Mouse (Mus musculus) lung, embryonic 16.5 days (tissue): ENCODE measurements at regions not wholly inside any gene's neighbourhood (a gene's known extent, or its start where the extent isn't known, plus 50 kb on each side); places are given as distances from the start of the nearest gene placed in this dataset.

Experiments
- ATAC-seq: fragments of 200-750 bp; cut with Nextera tagmentation; 2 replicates; pipeline ENCODE4 v1.8.0; 2017; ENCODE audit warnings: low read depth, mild to moderate bottlenecking, moderate library complexity
- H3K27ac ChIP-seq: fragments of 300-500 bp; sonication (generic); 2 replicates; pipeline ENCODE4 v1.5.1; 2014; ENCODE audit warnings: mild to moderate bottlenecking, control low read depth, low read length
- H3K27me3 ChIP-seq: fragments of 300-500 bp; sonication (generic); 2 replicates; pipeline ENCODE4 v1.6.1; 2014; ENCODE audit warnings: low read depth, low read length, mixed read lengths; ENCODE audit not compliant: control insufficient read depth, insufficient read depth
- H3K36me3 ChIP-seq: fragments of 300-500 bp; sonication (generic); 2 replicates; pipeline ENCODE4 v1.6.1; 2014; ENCODE audit warnings: low read length; ENCODE audit not compliant: control insufficient read depth, insufficient read depth
- H3K4me1 ChIP-seq: fragments of 300-500 bp; sonication (generic); replicated peaks from 2 replicates; pipeline ENCODE4 v1.6.1; 2014; ENCODE audit warnings: low read length, mixed read lengths; ENCODE audit not compliant: control insufficient read depth, insufficient read depth
- H3K4me2 ChIP-seq: fragments of 300-500 bp; sonication (generic); 2 replicates; pipeline ENCODE4 v1.6.1; 2014; ENCODE audit warnings: low read depth, low read length, control low read depth
- H3K4me3 ChIP-seq: fragments of 300-500 bp; sonication (generic); 2 replicates; pipeline ENCODE4 v1.5.1; 2014; ENCODE audit warnings: mild to moderate bottlenecking, low read length, control low read depth
- H3K9ac ChIP-seq: fragments of 300-500 bp; sonication (generic); 2 replicates; pipeline ENCODE4 v1.6.1; 2014; ENCODE audit warnings: low read length, control low read depth
- H3K9me3 ChIP-seq: fragments of 300-500 bp; sonication (generic); 2 replicates; pipeline ENCODE4 v1.6.1; 2016; ENCODE audit warnings: low read length; ENCODE audit not compliant: control insufficient read depth
- WGBS: fragments of 180-500 bp; shearing (Covaris S2); extraction: QIAGEN DNeasy Blood & Tissue Kit; methylation state at CpG from one replicate; pipeline ENCODE4 v1.1.7; 2014; 5-methylcytosine and 5-hydroxymethylcytosine counted together

GRCm38 (mm10) chr17:65066135-65066534 is 230.3 kb upstream of the 4930583I09Rik start:
- peak; percentile 84 for ATAC-seq
- 46% methylated on average over 3 of the region's 3 CpGs for WGBS
- H3K4me2 ChIP-seq: no peak overlapping the region
- no peaks in the 10 kb centered on the region for H3K27me3 ChIP-seq
- no peaks in the 10 kb centered on the region for H3K4me1 ChIP-seq
- no peak overlapping the region for H3K27ac ChIP-seq
- H3K36me3 ChIP-seq: no peaks in the 10 kb centered on the region
- H3K9me3 ChIP-seq: no peaks in the 10 kb centered on the region
- no peak overlapping the region for H3K9ac ChIP-seq
- no peak overlapping the region for H3K4me3 ChIP-seq

DNA sequence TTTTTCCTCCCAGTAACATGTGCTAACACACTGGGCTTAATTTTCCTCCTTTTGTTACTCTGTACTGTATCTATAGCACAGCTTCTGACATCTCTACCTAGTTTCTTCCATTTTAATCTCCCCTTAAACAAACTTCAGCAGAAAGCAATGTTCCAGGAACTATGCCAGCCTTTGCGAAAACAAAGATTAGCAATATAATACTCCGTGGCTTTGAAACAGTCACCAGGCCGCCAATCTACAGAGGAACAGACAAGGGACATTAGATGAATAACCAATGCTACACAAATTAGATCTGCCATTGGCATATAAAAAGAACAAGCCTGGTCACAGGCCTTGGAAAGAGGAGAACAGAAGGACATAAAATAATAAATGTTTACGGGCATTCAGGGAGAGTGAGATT is 220.2 kb upstream of the 4930583I09Rik start:
- Histone ChIP-seq H3K4me3 (no peak overlapping the region), H3K9ac (no peak overlapping the region), H3K4me1 (no peaks in the 10 kb centered on the region), H3K9me3 (no peaks in the 10 kb centered on the region), H3K4me2 (no peak overlapping the region), H3K27me3 (no peaks in the 10 kb centered on the region), H3K36me3 (no peaks in the 10 kb centered on the region), H3K27ac (no peak overlapping the region)
- 74% methylated on average over 4 of the region's 4 CpGs for WGBS
- ATAC-seq: no peak

DNA sequence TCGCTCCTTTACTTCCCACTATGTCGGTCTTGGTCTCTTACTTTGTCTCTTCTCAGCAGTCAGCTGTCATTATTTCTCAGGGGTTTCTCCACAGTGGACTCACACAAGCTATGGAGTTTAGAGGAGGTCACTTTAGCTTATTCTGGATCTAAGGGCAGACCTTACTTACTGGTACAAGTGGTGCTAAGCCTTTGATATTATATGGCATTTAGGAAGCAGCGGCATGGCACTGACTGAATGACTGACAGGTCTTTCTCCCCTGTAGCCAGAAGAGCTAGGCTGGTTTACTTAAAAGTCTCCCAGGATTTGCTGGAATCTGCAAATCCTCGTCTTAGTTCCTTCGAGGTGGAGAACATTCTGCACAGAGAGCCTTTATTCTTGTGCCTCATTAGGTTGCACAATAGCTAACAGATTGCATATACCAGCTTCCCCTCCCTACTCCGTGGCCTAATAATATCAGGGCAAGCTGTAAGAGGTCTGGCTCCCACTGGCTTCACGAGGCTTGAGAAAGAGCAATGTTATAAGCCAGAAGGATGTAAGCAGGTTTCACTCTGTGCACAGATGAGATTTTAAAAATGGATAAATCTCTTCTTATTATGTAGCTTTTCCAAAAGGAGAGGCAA is 214.1 kb upstream of the 4930583I09Rik start:
- no peak overlapping the region for H3K4me3 ChIP-seq
- H3K27ac ChIP-seq: no peak overlapping the region
- no peak for ATAC-seq
- no peaks in the 10 kb centered on the region for H3K9me3 ChIP-seq
- no peak overlapping the region for H3K9ac ChIP-seq
- no peaks in the 10 kb centered on the region for H3K4me1 ChIP-seq
- H3K27me3 ChIP-seq: no peaks in the 10 kb centered on the region
- 59% methylated on average over 7 of the region's 7 CpGs for WGBS
- no peak overlapping the region for H3K4me2 ChIP-seq
- H3K36me3 ChIP-seq: no peaks in the 10 kb centered on the region

DNA sequence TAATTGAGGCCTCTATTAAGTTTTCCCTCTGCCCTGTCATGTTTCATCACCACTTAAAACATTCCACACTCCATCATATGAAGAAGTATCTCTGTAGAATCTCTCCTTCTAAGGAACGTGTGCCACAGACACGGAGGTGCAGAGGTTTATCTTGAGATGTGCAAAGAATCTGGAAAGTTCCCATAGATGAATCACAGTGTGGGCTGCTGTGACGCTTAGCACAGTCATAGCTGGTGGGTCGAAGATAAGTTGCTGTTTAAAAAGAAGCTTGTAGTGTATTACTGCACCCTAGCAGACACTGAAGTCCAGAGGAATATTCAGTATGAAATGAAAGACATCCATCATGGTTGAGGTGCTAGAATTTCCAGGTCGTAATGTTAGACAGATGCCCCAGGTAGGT is 179.9 kb upstream of the 4930583I09Rik start:
- no peaks in the 10 kb centered on the region for H3K36me3 ChIP-seq
- H3K4me1 ChIP-seq: no peaks in the 10 kb centered on the region
- H3K9me3 ChIP-seq: no peaks in the 10 kb centered on the region
- H3K4me3 ChIP-seq: no peak overlapping the region
- ATAC-seq: no peak
- H3K27ac ChIP-seq: no peak overlapping the region
- no peak overlapping the region for H3K4me2 ChIP-seq
- H3K9ac ChIP-seq: no peak overlapping the region
- no peaks in the 10 kb centered on the region for H3K27me3 ChIP-seq
- 75% methylated on average over 5 of the region's 5 CpGs for WGBS

DNA sequence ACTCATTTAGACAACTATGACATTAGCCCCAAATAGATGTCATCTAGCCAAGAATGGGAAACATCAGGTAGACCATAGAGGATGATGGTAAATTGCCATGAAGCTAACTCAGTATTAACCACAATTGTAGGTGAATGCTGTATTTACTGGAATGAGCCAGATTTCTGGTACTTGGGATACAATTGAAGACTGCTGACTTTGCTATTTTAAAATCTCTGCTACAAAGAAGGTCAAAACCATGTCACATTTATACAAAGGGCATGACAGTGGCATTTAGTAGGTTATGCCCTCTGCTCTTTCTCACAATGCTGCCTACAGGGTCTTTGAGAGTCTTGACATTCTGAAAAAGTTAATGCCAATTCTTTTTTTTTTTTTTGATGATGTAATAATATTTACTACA is 178.8 kb upstream of the 4930583I09Rik start:
- Histone ChIP-seq H3K9me3 (no peaks in the 10 kb centered on the region), H3K27ac (no peak overlapping the region), H3K4me2 (no peak overlapping the region), H3K9ac (no peak overlapping the region), H3K4me1 (no peaks in the 10 kb centered on the region), H3K36me3 (no peaks in the 10 kb centered on the region), H3K27me3 (no peaks in the 10 kb centered on the region), H3K4me3 (no peak overlapping the region)
- no peak for ATAC-seq

DNA sequence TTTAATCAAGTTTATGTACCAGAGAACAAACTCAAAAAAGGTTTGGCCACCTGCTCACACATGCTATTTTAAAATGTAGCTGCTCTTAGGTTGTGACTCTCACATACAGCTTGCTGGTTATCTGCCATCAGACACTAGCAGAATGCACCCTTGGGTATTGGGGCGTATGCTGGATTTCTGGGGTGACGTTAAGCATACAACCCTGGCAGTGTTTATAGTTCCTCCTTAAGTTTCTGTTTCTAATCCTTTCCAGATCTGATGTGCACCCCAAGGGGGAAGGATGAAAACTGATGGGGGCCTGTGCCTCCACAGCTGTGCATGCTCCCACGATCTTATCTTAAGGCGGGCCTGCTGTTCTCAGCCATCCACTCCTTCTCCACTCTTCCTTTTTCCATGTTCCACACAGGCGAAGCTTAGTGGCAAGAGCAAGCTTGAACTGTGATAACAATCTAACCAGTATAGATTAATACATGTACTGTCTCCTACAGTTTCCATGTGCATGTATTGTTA is 164.8 kb upstream of the 4930583I09Rik start:
- no peaks in the 10 kb centered on the region for H3K27me3 ChIP-seq
- H3K4me3 ChIP-seq: no peak overlapping the region
- H3K36me3 ChIP-seq: no peaks in the 10 kb centered on the region
- H3K4me2 ChIP-seq: no peak overlapping the region
- 78% methylated on average over 5 of the region's 5 CpGs for WGBS
- no peak overlapping the region for H3K27ac ChIP-seq
- H3K9ac ChIP-seq: no peak overlapping the region
- H3K4me1 ChIP-seq: no peaks in the 10 kb centered on the region
- ATAC-seq: no peak
- H3K9me3 ChIP-seq: no peaks in the 10 kb centered on the region

DNA sequence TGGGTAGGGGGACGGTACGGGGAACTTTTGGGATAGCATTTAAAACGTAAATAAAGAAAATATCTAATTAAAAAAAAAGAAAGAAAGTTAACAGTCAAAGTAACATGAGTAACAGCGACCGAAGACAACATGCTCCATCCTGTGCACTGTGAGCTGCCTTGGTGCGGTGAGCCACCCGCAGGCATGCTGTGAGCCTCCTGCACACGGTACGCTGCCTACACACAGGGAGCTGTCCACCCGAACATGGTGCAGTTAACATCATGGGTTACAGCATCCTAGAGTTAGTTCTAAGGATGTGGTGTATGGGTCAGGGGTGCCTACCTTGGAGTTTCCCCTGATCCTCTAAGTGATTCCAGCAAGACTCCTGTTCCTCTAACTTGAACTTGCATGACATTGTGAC is 158.6 kb upstream of the 4930583I09Rik start:
- no peaks in the 10 kb centered on the region for H3K27me3 ChIP-seq
- H3K4me2 ChIP-seq: no peak overlapping the region
- H3K4me1 ChIP-seq: no peaks in the 10 kb centered on the region
- no peak overlapping the region for H3K27ac ChIP-seq
- no peaks in the 10 kb centered on the region for H3K9me3 ChIP-seq
- no peak for ATAC-seq
- H3K4me3 ChIP-seq: no peak overlapping the region
- WGBS: 77% methylated on average over 10 of the region's 10 CpGs
- H3K9ac ChIP-seq: no peak overlapping the region
- no peaks in the 10 kb centered on the region for H3K36me3 ChIP-seq

- no peaks in the 10 kb centered on the region for H3K9me3 ChIP-seq
- H3K27me3 ChIP-seq: no peaks in the 10 kb centered on the region
- no peaks in the 10 kb centered on the region for H3K36me3 ChIP-seq
- H3K9ac ChIP-seq: no peak overlapping the region
- no peak overlapping the region for H3K4me3 ChIP-seq
- WGBS: 86% methylated on average over 3 of the region's 3 CpGs
- no peak overlapping the region for H3K27ac ChIP-seq
- ATAC-seq: no peak
- H3K4me2 ChIP-seq: no peak overlapping the region
- no peaks in the 10 kb centered on the region for H3K4me1 ChIP-seq
These were observed 155.4 kb upstream of the 4930583I09Rik start for GRCm38 (mm10) chr17:64991262-64991661.

GRCm38 (mm10) chr17:64984276-64985011 is 148.6 kb upstream of the 4930583I09Rik start:
- no peaks in the 10 kb centered on the region for H3K4me1 ChIP-seq
- H3K9ac ChIP-seq: no peak overlapping the region
- H3K27me3 ChIP-seq: no peaks in the 10 kb centered on the region
- H3K9me3 ChIP-seq: no peaks in the 10 kb centered on the region
- no peak overlapping the region for H3K27ac ChIP-seq
- WGBS: 42% methylated on average over 14 of the region's 14 CpGs
- H3K36me3 ChIP-seq: no peaks in the 10 kb centered on the region
- H3K4me2 ChIP-seq: no peak overlapping the region
- no peak overlapping the region for H3K4me3 ChIP-seq
- ATAC-seq: no peak
